Mouse (Mus musculus) forebrain, embryonic 16.5 days (tissue): ENCODE measurements around the gene Bloc1s4. TPM values are rescaled to one million over a fixed set of nuclear protein-coding genes. Genes with fewer than 3 reads are reported as not detected.

ENCODE experiments used
- ATAC-seq: fragments of 200-750 bp; cut with Nextera tagmentation; 2 replicates; pipeline ENCODE4 v1.8.0; 2017; ENCODE audit warnings: mild to moderate bottlenecking, moderate library complexity
- H3K27ac ChIP-seq: fragments of 300-500 bp; sonication (generic); 2 replicates; pipeline ENCODE4 v1.5.1; 2014; ENCODE audit warnings: low read length, control low read depth
- H3K27me3 ChIP-seq: fragments of 300-500 bp; sonication (generic); replicated peaks from 2 replicates; pipeline ENCODE4 v1.6.1; 2014; ENCODE audit warnings: low read length; ENCODE audit not compliant: control insufficient read depth, insufficient read depth
- H3K36me3 ChIP-seq: fragments of 300-500 bp; sonication (generic); 2 replicates; pipeline ENCODE4 v1.6.1; 2014; ENCODE audit not compliant: control insufficient read depth, insufficient read depth
- H3K4me1 ChIP-seq: fragments of 300-500 bp; sonication (generic); replicated peaks from 2 replicates; pipeline ENCODE4 v1.6.1; 2014; ENCODE audit warnings: low read length; ENCODE audit not compliant: control insufficient read depth, insufficient read depth
- H3K4me2 ChIP-seq: fragments of 300-500 bp; sonication (generic); 2 replicates; pipeline ENCODE4 v1.6.1; 2014; ENCODE audit warnings: mild to moderate bottlenecking, low read length, control low read depth
- H3K4me3 ChIP-seq: fragments of 300-500 bp; sonication (generic); replicated peaks from 2 replicates; pipeline ENCODE4 v1.5.1; 2014; ENCODE audit warnings: mild to moderate bottlenecking, low read length, control low read depth
- H3K9ac ChIP-seq: fragments of 300-500 bp; sonication (generic); replicated peaks from 2 replicates; pipeline ENCODE4 v1.6.1; 2014; ENCODE audit warnings: low read depth, low read length, control low read depth
- H3K9me3 ChIP-seq: fragments of 300-500 bp; sonication (generic); 2 replicates; pipeline ENCODE4 v1.6.1; 2016; ENCODE audit warnings: low read length; ENCODE audit not compliant: control insufficient read depth
- WGBS: fragments of 180-500 bp; shearing (Covaris S2); extraction: QIAGEN DNeasy Blood & Tissue Kit; methylation state at CpG from one replicate; pipeline ENCODE4 v1.1.7; 2014; 5-methylcytosine and 5-hydroxymethylcytosine counted together
- polyA plus RNA-seq: library from polyadenylated mRNA; unstranded; fragments of >200 nt; fragmentation: Nextera tagmentation; extraction: Ambion mirVana; gene quantifications from 2 replicates; pipeline ENCODE4 v1.2.1, GENCODE M21; 2015

Gene Bloc1s4
- polyA plus RNA-seq, 1 experiment from 2014 or later, result 31.4 TPM

- no peak overlapping the region for H3K27ac ChIP-seq
- H3K4me3 ChIP-seq, result peak overlapping the region; percentile 96
- H3K4me2 ChIP-seq, result peak overlapping the region; percentile 98
- peak; percentile 23 for ATAC-seq
- H3K27me3 ChIP-seq, result 0 out of 2 replicates have a peak, but pooled peaks cover 3% of the 10 kb centered on the region
- peak overlapping the region; percentile 87 for H3K9ac ChIP-seq
- no peaks in the 10 kb centered on the region for H3K36me3 ChIP-seq
- H3K4me1 ChIP-seq, result peaks cover 19% of the 10 kb centered on the region
- 3% methylated on average over 76 of the region's 76 CpGs for WGBS
- H3K9me3 ChIP-seq, result no peaks in the 10 kb centered on the region
Observed at GRCm38 (mm10) chr5:36747794-36748535, 485 bp downstream of the Bloc1s4 start.

- no peak for ATAC-seq
- 83% methylated on average over 7 of the region's 7 CpGs for WGBS
- Histone ChIP-seq H3K4me3 (no peak overlapping the region; the same call in 1 of the 2 replicates), H3K4me1 (peaks cover 19% of the 10 kb centered on the region), H3K9me3 (no peaks in the 10 kb centered on the region), H3K27me3 (0 out of 2 replicates have a peak, but pooled peaks cover 3% of the 10 kb centered on the region), H3K4me2 (peak overlapping the region; percentile 98), H3K9ac (no peak overlapping the region), H3K27ac (no peak overlapping the region), H3K36me3 (no peaks in the 10 kb centered on the region)
Observed at GRCm38 (mm10) chr5:36747071-36747470, 1.4 kb downstream of the Bloc1s4 start.

DNA sequence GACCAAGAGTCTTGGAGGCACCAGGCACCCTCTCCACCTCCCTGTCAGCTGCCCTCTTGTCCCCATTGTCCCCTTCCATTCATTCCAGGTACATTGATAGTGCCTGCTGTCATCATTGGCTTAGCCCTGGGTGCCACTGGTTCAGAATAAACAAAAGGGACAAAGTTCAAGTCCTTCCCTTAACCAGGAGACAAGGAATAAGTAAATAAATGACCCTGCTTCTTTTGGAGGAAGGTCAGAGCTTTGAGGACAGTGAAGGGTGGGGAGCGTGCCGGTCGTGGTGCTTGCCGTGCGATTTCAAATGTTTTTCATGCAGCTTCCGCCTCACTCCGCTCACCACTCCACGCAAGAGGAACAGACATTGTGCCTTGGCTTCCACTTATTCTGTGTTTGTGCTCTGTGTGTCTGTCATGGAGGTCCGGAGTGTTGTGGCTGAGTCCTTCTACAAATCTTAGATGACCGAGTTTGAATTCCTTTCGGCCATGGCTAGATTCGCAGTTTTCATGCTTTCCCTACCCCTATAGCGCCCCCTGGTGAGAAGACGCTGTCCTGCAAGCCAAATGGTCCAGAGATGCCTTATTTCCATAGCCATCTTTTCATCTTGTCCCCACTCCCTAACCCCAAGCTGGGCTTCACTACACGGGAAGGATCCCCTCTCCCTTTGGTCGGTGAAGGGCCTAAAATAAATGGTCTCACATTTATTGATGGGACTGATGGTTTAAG is 6.2 kb downstream of the Bloc1s4 start:
- H3K36me3 ChIP-seq, result no peaks in the 10 kb centered on the region
- 41% methylated on average over 16 of the region's 16 CpGs for WGBS
- no peak for ATAC-seq
- H3K27me3 ChIP-seq, result no peaks in the 10 kb centered on the region
- H3K4me3 ChIP-seq, result no peak overlapping the region
- no peak overlapping the region for H3K9ac ChIP-seq
- no peaks in the 10 kb centered on the region for H3K9me3 ChIP-seq
- H3K27ac ChIP-seq, result no peak overlapping the region
- no peak overlapping the region for H3K4me2 ChIP-seq
- H3K4me1 ChIP-seq, result peaks cover 12% of the 10 kb centered on the region

DNA sequence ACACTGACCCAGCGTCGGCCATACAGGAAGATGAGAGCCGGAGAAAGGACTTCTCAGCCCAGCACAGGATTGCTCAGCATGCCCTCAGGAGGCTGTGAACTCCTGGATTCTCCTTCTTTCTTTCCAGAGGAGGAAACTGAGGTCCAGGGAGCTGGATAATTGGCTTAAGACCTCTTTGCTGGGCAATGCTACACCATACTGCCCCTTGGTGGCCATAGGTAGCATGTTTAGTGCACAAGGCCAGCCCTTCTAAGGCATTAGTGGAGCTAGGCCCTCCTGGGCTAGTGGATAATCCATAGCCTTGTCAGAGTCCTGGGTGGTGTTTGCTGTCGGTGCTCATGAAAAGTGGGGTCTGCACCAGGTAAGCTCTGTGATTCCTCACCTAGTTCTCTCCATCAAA is 8.6 kb downstream of the Bloc1s4 start:
- 59% methylated on average over 4 of the region's 4 CpGs for WGBS
- H3K9ac ChIP-seq, result no peak overlapping the region

GRCm38 (mm10) chr5:36738799-36739615 is 9.4 kb downstream of the Bloc1s4 start:
- no peak overlapping the region for H3K4me3 ChIP-seq
- H3K4me1 ChIP-seq, result no peaks in the 10 kb centered on the region
- H3K9ac ChIP-seq, result no peak overlapping the region
- no peaks in the 10 kb centered on the region for H3K9me3 ChIP-seq
- WGBS, result 60% methylated on average over 16 of the region's 16 CpGs
- H3K36me3 ChIP-seq, result no peaks in the 10 kb centered on the region
- H3K4me2 ChIP-seq, result no peak overlapping the region
- ATAC-seq, result peak; percentile 85
- H3K27ac ChIP-seq, result no peak overlapping the region
- H3K27me3 ChIP-seq, result no peaks in the 10 kb centered on the region

More for the DNA sequence above, 8.6 kb downstream of the Bloc1s4 start:
- ATAC-seq, result no peak
- Histone ChIP-seq H3K4me2 (no peak overlapping the region), H3K4me3 (no peak overlapping the region), H3K9me3 (no peaks in the 10 kb centered on the region), H3K27ac (no peak overlapping the region), H3K4me1 (no peaks in the 10 kb centered on the region), H3K27me3 (no peaks in the 10 kb centered on the region), H3K36me3 (no peaks in the 10 kb centered on the region)

DNA sequence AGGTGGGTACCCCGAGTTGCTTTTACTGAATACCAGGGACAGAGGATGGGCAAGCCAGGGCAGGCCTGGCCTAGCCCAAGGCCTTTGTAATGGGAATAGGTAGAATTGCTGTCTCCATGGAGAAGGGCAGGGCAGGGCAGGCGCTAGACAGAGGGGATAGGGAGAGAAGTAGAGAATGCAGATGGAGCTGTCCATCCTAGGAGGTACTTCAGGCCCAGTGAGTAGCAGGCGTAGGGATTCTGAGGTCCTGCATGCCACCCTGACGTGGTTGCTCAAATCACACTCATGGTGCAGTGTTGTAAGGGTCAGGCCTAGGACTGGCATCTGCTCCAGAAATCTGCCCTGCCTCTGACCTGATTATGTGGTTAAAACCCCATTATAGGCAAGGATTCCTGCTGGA is 10.7 kb downstream of the Bloc1s4 start:
- no peak overlapping the region for H3K27ac ChIP-seq
- no peaks in the 10 kb centered on the region for H3K27me3 ChIP-seq
- no peaks in the 10 kb centered on the region for H3K36me3 ChIP-seq
- no peak overlapping the region for H3K4me3 ChIP-seq
- no peak for ATAC-seq
- no peaks in the 10 kb centered on the region for H3K9me3 ChIP-seq
- no peaks in the 10 kb centered on the region for H3K4me1 ChIP-seq
- 56% methylated on average over 4 of the region's 4 CpGs for WGBS
- H3K9ac ChIP-seq, result no peak overlapping the region
- H3K4me2 ChIP-seq, result no peak overlapping the region

DNA sequence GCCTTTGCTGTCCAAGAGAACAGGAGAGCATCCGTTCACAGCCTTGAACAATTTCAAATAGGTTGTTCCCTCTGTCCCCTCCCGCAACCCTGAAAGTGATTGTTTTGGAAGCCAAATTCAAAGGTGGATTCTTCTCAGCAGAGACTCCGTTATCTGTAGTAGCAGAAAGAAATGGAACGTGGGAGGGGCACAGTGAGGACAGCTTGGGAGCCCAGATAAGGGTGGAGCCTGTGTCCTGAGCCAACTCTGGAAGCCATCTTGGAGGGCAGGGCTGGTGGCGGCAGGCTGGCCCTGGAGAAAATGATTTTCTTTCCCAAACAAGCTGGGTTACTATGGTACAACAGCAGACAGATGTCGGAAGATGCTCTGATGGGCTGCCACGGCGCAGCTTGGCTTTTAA is 12.4 kb downstream of the Bloc1s4 start:
- H3K27ac ChIP-seq, result no peak overlapping the region
- no peak for ATAC-seq
- no peaks in the 10 kb centered on the region for H3K9me3 ChIP-seq
- 77% methylated on average over 8 of the region's 8 CpGs for WGBS
- no peaks in the 10 kb centered on the region for H3K27me3 ChIP-seq
- H3K4me2 ChIP-seq, result no peak overlapping the region
- no peak overlapping the region for H3K4me3 ChIP-seq
- H3K4me1 ChIP-seq, result no peaks in the 10 kb centered on the region
- no peaks in the 10 kb centered on the region for H3K36me3 ChIP-seq
- no peak overlapping the region for H3K9ac ChIP-seq

- no peak overlapping the region for H3K9ac ChIP-seq
- ATAC-seq, result no peak
- H3K27me3 ChIP-seq, result no peaks in the 10 kb centered on the region
- no peak overlapping the region for H3K4me3 ChIP-seq
- H3K4me2 ChIP-seq, result no peak overlapping the region
- WGBS, result 89% methylated on average over 6 of the region's 6 CpGs
- H3K4me1 ChIP-seq, result no peaks in the 10 kb centered on the region
- no peaks in the 10 kb centered on the region for H3K9me3 ChIP-seq
- no peaks in the 10 kb centered on the region for H3K36me3 ChIP-seq
- H3K27ac ChIP-seq, result no peak overlapping the region
Observed at GRCm38 (mm10) chr5:36735106-36735505, 13.3 kb downstream of the Bloc1s4 start.

DNA sequence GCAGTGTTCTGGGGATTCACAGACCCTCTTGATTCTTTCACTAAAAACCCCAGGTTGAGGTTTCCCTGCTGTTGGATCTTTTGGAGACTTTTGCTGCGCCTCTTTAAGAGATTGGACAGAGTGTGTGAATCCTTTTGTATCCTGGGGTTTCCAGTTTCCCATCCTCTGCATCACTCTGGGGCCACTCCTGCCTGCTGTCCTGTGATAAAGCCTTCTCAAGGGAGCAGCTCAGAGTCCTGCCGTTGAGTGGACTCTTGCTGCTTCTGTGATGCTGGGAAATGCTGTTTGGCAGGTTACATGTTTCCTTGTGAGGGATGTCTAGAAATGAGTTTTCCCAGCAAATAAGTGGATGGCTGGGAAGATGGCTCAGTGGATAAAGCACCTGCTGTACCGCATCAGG is 15.0 kb downstream of the Bloc1s4 start:
- ATAC-seq, result no peak
- no peak overlapping the region for H3K4me3 ChIP-seq
- no peak overlapping the region for H3K9ac ChIP-seq
- 73% methylated on average over 3 of the region's 3 CpGs for WGBS
- H3K27ac ChIP-seq, result no peak overlapping the region
- no peaks in the 10 kb centered on the region for H3K4me1 ChIP-seq
- no peak overlapping the region for H3K4me2 ChIP-seq
- H3K9me3 ChIP-seq, result no peaks in the 10 kb centered on the region
- H3K27me3 ChIP-seq, result no peaks in the 10 kb centered on the region
- no peaks in the 10 kb centered on the region for H3K36me3 ChIP-seq
